Mouse (Mus musculus): ENCODE results near the gene Nol4l. TPM values are rescaled to one million over a fixed set of nuclear protein-coding genes. Genes with fewer than 3 reads are reported as not detected.

Nol4l gene
- total and polyA plus RNA-seq, 2 experiments from 2014 or later = 28.0 to 58.5 TPM

GRCm38 (mm10) chr2:153418381-153418780 lies 111.4 kb downstream of the Nol4l start:
- Histone ChIP-seq H3K9ac (no peak overlapping the region), H3K4me1 (ENCODE audit: insufficient read depth) (no peaks in the 10 kb centered on the region), H3K4me3 (ENCODE audit: low read depth, low read length) (no peak overlapping the region), H3K9me3 (ENCODE audit: low read length) (no peaks in the 10 kb centered on the region), H3K27ac (ENCODE audit: low read depth, low read length) (no peak overlapping the region), H3K36me3 (ENCODE audit: insufficient read depth) (peaks cover 72% of the 10 kb centered on the region), H3K27me3 (ENCODE audit: insufficient read depth, low read length) (no peaks in the 10 kb centered on the region), H3K4me2 (ENCODE audit: low read depth) (no peak overlapping the region)
- ATAC-seq (peak; percentile 38), DNase-seq (peak; percentile 45)
- 47% methylated on average over 1 of the region's 1 CpGs for WGBS
- TF ChIP-seq CTCF (IDR thresholded peaks at IDR 0.05; ENCODE audit: low read depth) = no peak

- whole genome bisulfite sequencing = 96% methylated on average over 12 of the region's 12 CpGs
- Histone ChIP-seq H3K4me2 (ENCODE audit: low read depth) (no peak overlapping the region), H3K9ac (no peak overlapping the region), H3K9me3 (ENCODE audit: low read length) (no peaks in the 10 kb centered on the region), H3K4me1 (ENCODE audit: insufficient read depth) (no peaks in the 10 kb centered on the region), H3K36me3 (ENCODE audit: insufficient read depth) (peaks cover 77% of the 10 kb centered on the region), H3K27ac (ENCODE audit: low read depth, low read length) (no peak overlapping the region), H3K27me3 (ENCODE audit: insufficient read depth, low read length) (no peaks in the 10 kb centered on the region), H3K4me3 (ENCODE audit: low read depth, low read length) (no peak overlapping the region)
- DNase-seq (no peak), ATAC-seq (no peak)
- TF ChIP-seq CTCF (IDR thresholded peaks at IDR 0.05; ENCODE audit: low read depth) = no peak
These were observed 111.9 kb downstream of the Nol4l start for GRCm38 (mm10) chr2:153417841-153418240.

DNA sequence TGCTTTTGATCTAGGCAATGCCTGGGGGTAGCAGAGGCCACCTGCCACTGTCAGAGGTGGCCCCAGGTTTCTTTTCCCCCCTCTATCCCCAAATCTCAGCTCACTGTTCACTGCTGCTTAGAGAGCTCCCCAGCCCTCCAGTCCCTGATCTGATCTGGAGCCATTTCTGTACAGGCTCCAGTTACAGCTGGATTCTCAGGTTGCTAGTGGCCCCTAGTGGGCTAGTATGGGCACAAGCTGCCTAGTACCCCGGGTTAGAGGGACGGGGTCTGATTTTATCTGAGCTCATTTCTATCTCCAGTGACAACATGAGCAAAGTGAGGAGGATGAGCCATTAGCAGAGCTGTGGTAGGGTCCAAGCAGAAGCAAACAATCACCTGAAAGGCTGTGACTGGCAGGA lies 115.2 kb downstream of the Nol4l start:
- Histone ChIP-seq H3K9ac (no peak overlapping the region), H3K9me3 (ENCODE audit: low read length) (no peaks in the 10 kb centered on the region), H3K4me3 (ENCODE audit: low read depth, low read length) (no peak overlapping the region), H3K27me3 (ENCODE audit: insufficient read depth, low read length) (no peaks in the 10 kb centered on the region), H3K27ac (ENCODE audit: low read depth, low read length) (no peak overlapping the region), H3K4me2 (ENCODE audit: low read depth) (no peak overlapping the region), H3K36me3 (ENCODE audit: insufficient read depth) (peaks cover 96% of the 10 kb centered on the region), H3K4me1 (ENCODE audit: insufficient read depth) (no peaks in the 10 kb centered on the region)
- 45% methylated on average over 2 of the region's 2 CpGs for WGBS
- ATAC-seq = 0 out of 2 replicates have a peak, but pooled peaks have one; percentile 34
- peak; percentile 59 for TF ChIP-seq CTCF (IDR thresholded peaks at IDR 0.05; ENCODE audit: low read depth)
- DNase-seq = no peak

DNA sequence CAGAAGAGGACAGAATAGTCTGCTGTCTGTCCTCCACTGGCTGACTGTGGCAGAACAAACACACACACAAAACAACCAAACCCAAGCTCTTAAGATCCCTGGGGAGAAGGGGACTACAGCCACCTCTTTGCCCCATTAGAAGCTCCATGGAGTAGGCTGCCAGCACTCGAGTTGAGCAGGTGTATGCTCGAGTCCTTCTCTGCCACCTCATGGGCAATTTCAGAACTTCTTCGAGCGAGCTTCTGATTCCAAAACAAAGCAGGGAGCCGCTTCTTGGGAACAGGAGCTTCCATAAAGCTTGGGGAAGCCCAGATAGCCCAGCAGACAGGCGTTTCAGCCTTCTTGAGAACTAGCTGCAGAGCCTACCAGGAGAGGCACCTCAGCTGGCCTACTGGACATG lies 117.2 kb downstream of the Nol4l start:
- Histone ChIP-seq H3K4me1 (ENCODE audit: insufficient read depth) (no peaks in the 10 kb centered on the region), H3K27me3 (ENCODE audit: insufficient read depth, low read length) (no peaks in the 10 kb centered on the region), H3K4me2 (ENCODE audit: low read depth) (no peak overlapping the region), H3K9ac (no peak overlapping the region), H3K4me3 (ENCODE audit: low read depth, low read length) (no peak overlapping the region), H3K9me3 (ENCODE audit: low read length) (no peaks in the 10 kb centered on the region), H3K27ac (ENCODE audit: low read depth, low read length) (no peak overlapping the region), H3K36me3 (ENCODE audit: insufficient read depth) (peaks cover 95% of the 10 kb centered on the region)
- peak; percentile 39; the same call in 1 of the 2 replicates for TF ChIP-seq CTCF (IDR thresholded peaks at IDR 0.05; ENCODE audit: low read depth)
- ATAC-seq (peak; percentile 28; the same call in 1 of the 2 replicates), DNase-seq (peak; percentile 40)
- 72% methylated on average over 6 of the region's 6 CpGs for WGBS

GRCm38 (mm10) chr2:153411557-153411956 lies 118.2 kb downstream of the Nol4l start:
- H3K4me1 ChIP-seq (ENCODE audit: insufficient read depth) = no peaks in the 10 kb centered on the region
- WGBS = 70% methylated on average over 9 of the region's 9 CpGs
- H3K27ac ChIP-seq (ENCODE audit: low read depth, low read length) = no peak overlapping the region
- no peaks in the 10 kb centered on the region for H3K27me3 ChIP-seq (ENCODE audit: insufficient read depth, low read length)
- TF ChIP-seq CTCF (IDR thresholded peaks at IDR 0.05; ENCODE audit: low read depth) = no peak
- H3K4me2 ChIP-seq (ENCODE audit: low read depth) = no peak overlapping the region
- no peak overlapping the region for H3K9ac ChIP-seq
- DNase-seq (no peak), ATAC-seq (no peak)
- H3K9me3 ChIP-seq (ENCODE audit: low read length) = no peaks in the 10 kb centered on the region
- H3K36me3 ChIP-seq (ENCODE audit: insufficient read depth) = peaks cover 86% of the 10 kb centered on the region
- H3K4me3 ChIP-seq (ENCODE audit: low read depth, low read length) = no peak overlapping the region

- Histone ChIP-seq H3K27me3 (ENCODE audit: insufficient read depth, low read length) (no peaks in the 10 kb centered on the region), H3K36me3 (ENCODE audit: insufficient read depth) (peaks cover 62% of the 10 kb centered on the region), H3K9me3 (ENCODE audit: low read length) (no peaks in the 10 kb centered on the region), H3K4me1 (ENCODE audit: insufficient read depth) (no peaks in the 10 kb centered on the region), H3K4me3 (ENCODE audit: low read depth, low read length) (no peak overlapping the region), H3K4me2 (ENCODE audit: low read depth) (no peak overlapping the region), H3K9ac (no peak overlapping the region), H3K27ac (ENCODE audit: low read depth, low read length) (no peak overlapping the region)
- DNase-seq (no peak), ATAC-seq (no peak)
- 85% methylated on average over 3 of the region's 3 CpGs for WGBS
- no peak for TF ChIP-seq CTCF (IDR thresholded peaks at IDR 0.05; ENCODE audit: low read depth)
These were observed 120.8 kb downstream of the Nol4l start for GRCm38 (mm10) chr2:153408971-153409370.

DNA sequence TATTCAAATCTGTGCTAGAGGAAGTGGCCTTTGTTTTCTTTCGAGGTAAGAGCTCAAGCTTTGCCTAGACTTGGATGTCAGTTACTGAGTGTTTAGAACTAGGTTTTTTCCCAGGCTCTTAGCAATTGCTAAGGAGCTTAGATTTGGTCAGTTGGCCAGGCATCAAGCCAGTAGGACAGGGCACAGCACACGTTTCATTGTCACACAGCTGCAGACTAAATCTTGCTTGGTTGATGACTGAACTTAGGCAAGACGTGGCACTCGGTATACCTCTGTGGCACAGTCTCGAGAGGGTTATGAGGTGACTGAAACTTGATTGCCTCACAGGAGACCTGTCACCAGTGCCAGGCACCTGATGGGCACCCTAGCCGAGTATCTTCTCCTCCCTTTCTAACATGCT lies 122.9 kb downstream of the Nol4l start:
- no peaks in the 10 kb centered on the region for H3K27me3 ChIP-seq (ENCODE audit: insufficient read depth, low read length)
- no peaks in the 10 kb centered on the region for H3K9me3 ChIP-seq (ENCODE audit: low read length)
- no peak for ATAC-seq
- no peak overlapping the region for H3K4me2 ChIP-seq (ENCODE audit: low read depth)
- peaks cover 48% of the 10 kb centered on the region for H3K36me3 ChIP-seq (ENCODE audit: insufficient read depth)
- no peak overlapping the region for H3K9ac ChIP-seq
- TF ChIP-seq CTCF (IDR thresholded peaks at IDR 0.05; ENCODE audit: low read depth) = no peak
- H3K4me1 ChIP-seq (ENCODE audit: insufficient read depth) = no peaks in the 10 kb centered on the region
- DNase-seq = no peak
- no peak overlapping the region for H3K27ac ChIP-seq (ENCODE audit: low read depth, low read length)
- WGBS = 71% methylated on average over 6 of the region's 6 CpGs
- H3K4me3 ChIP-seq (ENCODE audit: low read depth, low read length) = no peak overlapping the region

Measured in forebrain, postnatal 0 days (tissue).